Mouse (Mus musculus) activated CD4-positive, CD25-positive, alpha-beta regulatory T cell, adult 4 months (primary cell): Measurements from ENCODE around the gene Adamts4. TPM values are rescaled to one million over a fixed set of nuclear protein-coding genes. Genes with fewer than 3 reads are reported as not detected.
A peak's percentile ranks its signal among the peaks of the same experiment; 100 is the strongest.
"Not testable (repeated sequence)": the region's sequence is repeated elsewhere in the genome, so short reads cannot be mapped to it uniquely, and the experiment has no call there.

ENCODE experiments used
- ATAC-seq: one replicate; pipeline ENCODE4 v1.8.0; 2017
- polyA plus RNA-seq, 2 experiments: library from polyadenylated mRNA; unstranded; fragments of 100-300 nt; shearing (Covaris generic); gene quantifications; one replicate each; pipeline ENCODE4 v1.2.1; 2017

The Adamts4 gene
- polyA plus RNA-seq, 2 experiments from 2014 or later: 0.09 TPM; not detected in 1

DNA sequence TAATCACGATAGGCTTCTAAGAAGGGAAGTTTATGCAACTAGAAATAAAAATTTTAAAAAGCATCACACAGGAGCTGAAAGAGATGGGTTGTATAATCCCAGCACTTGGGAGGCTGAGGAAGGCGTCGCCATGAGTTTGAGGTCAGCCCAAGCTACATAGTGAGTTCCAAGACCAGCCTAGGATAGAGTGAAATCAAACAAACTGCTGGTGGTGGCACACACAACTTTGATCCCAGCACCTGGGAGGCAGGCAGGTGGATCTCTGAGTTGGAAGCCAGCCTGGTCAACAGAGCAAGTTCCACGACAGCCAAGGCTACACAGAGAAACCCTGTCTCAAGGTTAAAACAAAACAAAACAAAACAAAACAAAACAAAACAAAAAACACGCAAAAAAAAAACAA lies 17.9 kb upstream of the Adamts4 start:
- ATAC-seq: no peak

DNA sequence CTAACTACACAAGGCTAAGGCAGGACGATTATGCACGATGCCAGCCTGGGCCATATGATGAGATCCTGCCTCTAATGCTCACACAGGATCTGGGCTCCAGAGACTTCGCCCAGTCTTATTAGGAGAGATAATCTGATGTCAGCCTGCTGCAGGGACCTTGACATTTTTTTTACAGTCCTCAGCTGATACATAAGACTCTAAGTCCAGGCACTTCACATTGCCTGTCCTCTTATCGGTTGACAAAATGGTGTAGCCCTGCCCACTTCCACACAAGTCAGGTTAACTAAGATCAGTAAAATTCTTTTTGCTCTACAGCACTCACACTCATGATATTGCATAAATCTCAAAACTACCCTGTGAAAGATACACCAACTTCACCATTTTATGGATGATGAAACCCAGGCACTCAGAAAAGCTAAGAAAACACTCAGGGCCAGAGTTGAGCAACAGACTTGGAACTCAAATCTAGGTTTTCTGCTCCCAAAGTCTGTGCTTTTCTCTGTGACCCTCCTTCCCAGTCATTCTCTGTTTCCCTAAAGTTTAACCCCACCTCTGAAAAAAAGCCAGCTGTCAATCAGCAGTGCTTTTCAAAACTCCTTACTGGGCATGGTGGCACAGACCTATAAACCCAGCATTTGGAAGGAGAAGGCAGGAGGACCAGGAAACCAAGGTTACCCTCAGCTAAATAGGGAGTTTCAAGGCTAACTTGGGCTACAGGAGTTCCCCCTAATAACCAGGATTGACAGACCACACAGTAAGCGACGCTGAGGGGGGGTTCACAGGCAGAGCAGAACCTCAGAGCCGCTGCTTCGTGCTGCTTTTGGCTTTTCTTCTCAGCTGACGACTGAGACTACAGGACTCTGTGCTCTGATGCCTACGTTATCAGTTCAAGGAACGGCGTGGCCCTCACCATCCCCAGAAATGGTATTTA lies 17.2 kb upstream of the Adamts4 start:
- no peak for ATAC-seq

DNA sequence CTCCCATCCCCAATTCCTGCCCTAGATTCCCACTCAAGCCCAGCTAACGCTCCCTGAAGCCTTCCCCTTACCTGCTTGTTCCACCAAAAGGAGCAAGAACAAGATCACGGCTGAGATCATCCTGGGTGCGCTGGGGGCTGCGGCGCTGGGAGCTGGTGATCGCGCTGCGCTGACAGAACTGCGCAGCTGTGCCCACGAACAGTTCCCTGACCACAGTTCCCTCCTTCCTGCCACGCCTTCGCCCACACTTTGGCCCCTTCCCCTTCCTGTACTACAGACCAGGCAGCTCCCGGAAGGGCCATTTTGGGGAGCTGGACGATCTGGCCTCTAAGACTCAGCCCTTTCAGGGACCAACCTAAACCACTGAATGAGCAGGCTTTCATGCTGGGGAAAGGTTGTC lies 16.1 kb upstream of the Adamts4 start, which contains the start of gene Fcer1g:
Gene Fcer1g (minus strand): TSS at position 240 of the 400 bp plus-strand sequence.
- ATAC-seq: no peak

DNA sequence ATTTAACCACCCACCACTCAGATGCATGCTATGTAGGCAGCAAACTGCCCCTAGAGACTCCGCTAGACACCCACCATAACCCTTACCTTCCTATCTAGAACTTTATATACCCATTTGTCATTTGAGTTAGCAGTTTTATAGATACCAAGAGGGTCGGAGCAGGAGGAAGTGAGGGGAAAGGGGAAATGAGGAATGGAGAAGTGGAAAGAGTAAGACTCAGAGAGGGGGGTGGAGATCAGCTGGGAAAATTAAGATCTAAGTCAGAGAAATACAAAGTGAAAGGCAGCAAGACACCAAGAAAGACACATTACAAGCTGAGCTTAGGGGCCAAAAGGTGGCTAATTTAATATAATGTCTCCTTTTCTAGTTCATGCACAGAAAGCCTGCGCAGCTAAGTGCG lies 15.7 kb upstream of the Adamts4 start:
- ATAC-seq: no peak

DNA sequence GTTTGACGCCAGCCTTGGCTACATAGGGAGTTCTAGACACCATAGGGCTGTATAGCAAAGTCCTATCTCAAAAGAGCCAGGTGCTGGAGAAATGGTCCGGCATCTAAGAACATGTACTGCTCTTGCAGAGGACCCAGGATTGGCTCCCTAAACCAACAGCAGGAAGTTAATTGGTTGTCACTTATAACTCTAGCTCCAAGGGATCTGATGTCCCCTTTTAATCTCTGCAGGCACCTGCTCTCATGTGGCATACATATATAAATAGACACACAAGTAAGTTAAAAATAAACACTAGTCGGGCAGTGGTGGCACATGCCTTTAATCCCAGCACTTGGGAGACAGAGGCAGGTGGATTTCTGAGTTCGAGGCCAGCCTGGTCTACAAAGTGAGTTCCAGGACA lies 14.4 kb upstream of the Adamts4 start:
- no peak for ATAC-seq

DNA sequence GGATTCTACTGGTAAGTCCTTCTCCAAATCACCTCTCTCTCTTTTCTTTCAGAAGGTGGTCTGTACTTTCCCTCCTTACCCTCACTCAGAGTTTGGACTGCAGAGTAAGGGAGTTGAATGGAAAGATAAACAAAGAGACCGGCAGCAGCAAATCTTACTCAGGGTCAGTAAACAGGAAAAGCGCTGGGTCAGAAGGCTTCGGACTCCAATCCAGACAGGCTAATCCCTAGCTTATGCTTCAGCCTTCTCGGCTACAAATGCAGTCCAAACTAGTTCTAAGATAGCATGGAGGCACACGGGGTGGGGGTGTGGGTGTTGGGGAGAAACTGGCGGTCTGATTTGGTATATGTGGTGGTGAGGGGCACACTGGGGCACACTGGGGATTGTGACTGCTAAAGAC lies 12.8 kb upstream of the Adamts4 start:
- no peak for ATAC-seq

DNA sequence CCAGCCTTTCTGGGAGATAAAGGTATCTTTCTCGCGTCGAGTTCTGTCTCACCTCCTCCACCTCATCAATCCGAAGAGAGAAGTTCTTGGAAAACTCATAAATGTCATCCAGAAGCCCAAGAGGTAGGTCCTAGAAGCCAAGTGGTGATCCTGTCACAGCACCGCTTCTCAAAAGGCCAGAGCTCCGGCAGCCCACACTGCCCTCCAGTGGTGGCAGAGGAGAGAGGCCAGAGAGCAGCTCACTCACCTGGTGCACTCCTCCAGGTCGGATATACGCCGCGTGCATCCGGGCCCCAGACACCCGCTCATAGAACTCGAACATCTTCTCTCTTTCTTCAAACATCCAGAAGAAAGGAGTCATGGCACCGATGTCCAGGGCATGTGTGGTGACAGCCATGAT lies 11.8 kb upstream of the Adamts4 start:
- no peak for ATAC-seq

DNA sequence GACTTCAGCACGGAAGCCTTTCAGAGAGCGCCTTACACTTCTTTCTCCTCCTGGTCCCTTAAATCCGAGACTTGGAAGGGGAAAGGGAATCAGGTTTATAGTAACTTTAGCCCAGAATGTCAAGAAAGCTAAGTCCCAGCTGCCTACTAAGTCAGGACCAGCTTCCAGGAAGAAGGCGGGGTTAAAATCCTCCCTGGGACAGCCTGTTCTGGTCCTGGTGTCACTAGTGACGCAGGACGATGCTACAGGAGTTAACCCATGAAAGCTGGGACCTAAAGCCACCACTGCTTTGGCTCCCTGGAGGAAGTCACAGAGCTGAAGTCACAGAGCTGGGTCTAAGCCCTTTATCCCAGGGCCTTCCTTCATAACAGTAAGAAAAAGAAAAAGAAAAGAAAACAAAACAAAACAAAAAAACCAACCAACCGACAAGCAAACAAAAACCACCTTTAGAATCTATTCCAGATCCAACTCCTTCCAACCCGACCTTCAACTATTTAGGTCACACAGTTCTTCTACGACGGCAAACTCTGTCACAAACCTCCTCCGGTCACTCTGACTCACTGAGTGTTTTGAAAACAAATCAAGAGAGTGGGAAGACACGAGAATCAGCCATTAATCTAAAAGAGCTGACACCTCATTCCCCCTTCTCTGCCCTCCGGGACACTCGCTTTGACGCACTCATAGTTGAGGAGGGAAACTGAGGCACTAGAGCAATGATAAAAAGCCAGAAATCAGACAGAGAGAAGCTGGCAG lies 10.1 kb upstream of the Adamts4 start:
- no peak for ATAC-seq

DNA sequence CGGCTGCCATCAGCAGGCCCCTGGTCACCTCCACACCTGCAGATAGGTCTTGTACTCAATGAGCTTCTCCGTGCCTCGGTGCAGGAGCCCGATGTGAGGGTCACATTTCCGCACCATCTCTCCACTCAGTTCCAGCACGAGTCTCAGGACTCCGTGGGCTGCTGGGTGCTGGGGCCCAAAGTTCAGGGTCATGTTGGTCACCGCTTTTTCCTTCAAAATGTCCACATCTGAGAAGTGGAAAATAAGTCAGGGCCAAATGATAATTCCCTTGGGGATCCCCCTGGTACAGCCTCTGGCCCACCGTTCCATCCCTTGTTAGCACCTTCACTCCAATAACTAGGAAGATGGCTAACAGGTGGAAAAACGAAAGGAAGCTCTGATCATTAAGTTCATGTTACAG lies 9.3 kb upstream of the Adamts4 start:
- no peak for ATAC-seq

DNA sequence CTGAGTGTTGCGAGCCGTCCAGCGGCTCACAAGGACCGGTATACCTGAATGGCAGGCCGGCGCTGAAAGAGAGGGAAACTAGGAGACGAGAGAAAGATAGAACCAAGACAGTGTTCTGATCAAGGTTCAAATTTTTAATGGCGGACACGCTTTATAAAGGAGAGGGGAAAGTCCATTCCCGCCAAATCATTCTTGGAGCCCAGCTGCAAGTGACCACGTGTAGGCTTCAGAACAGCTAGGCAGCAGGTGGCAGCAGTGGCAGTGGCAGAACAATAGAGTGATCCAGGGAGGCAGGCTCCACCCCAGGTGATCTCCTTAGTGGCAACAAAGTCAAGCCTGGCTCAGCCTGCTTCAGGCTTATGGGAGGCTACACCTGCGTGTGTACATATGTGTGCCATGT lies 8.3 kb upstream of the Adamts4 start:
- ATAC-seq: not testable (repeated sequence)

DNA sequence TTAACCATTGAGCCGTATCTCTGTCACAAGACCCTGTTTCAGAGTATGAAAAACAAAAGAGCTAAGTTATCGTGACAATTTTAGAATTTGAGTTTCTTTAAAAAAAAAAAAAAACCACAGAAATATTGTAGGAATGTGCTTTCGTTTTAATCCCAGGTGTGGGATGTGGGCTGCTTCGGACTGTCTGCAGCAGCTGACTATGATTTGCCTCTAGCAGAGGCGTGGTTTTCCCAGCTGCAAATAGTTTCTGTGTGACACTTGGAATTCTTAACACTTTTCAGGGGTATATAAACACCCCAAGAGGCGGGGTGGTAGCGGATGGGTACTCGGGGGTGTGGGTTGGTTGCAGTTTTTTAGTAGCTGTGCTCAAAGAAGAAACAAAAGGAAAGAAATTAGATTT lies 4.9 kb upstream of the Adamts4 start:
- ATAC-seq: no peak

DNA sequence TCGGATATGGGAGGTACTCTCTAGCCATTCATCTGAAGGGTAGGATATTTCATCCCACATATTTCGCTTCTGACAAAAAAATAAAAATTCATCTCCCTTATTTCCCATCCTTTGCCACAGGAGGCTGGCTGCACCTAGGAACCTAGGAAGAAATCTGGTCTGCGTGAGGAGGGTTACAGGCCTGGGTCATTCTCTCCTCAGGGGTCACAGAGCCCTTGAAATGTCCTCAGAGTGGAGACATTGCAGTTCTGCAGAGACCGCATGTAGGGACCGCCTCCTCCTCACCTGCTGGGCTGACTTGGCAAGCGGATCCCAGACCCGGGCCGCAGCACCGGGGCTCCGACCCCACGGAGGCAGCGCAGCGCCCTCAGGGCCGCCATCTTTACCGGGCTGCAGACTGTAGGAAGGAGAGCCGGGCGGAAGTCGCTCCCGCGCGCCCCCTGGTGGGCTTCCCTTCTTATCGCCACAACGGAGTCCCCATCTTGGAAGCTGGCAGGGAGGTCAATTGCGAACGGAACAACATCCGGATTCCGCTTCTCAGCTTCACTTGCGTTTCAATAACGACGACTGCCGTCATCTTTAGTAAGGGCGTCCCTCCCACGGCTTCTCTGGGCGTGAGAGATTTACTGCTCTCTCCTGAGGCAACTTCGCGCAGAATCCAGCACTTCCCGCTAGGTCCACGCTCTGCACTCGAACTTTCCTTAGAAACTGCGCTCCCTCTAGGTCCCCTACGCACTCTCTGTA lies 3.3 kb upstream of the Adamts4 start:
- ATAC-seq: peak; percentile 98

DNA sequence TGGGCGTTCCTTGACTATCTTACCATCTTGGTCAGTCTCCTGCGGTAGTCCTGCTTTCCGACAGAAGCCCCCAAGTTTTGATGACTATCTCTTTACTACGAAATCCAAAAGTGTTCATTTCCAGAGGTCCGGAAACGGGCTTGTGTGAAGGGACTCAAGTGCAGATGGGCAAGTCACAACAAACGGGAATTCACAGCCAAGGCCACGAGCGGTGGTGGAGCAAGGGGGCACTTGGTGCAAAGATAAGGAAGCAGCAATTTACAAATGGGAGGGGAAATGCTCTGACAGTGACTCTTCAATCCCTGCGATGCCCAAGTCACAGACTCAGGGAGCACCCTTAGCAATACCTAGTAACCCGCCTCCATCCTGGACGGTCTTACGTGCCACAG lies 2.8 kb upstream of the Adamts4 start:
- ATAC-seq: no peak

DNA sequence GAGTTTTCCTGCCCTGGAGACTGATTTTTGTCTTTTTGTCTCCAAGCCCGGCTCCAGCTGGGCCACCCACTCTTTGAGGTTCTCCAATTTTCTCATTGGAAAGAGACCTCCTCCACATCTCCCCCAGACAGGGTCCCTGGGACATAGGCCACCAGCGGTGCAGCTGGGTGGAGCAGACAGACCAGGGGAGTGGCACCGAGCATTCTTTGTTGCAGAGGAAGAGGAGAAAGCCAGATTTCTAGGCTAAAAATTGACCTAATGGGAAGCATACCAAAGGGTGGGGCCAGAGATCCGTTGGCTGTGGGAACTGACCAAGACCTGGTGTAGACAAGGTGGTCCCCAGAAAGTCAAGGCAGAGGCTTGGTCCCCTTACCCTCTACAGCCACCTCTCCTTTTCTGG lies 2.3 kb upstream of the Adamts4 start:
- no peak for ATAC-seq

DNA sequence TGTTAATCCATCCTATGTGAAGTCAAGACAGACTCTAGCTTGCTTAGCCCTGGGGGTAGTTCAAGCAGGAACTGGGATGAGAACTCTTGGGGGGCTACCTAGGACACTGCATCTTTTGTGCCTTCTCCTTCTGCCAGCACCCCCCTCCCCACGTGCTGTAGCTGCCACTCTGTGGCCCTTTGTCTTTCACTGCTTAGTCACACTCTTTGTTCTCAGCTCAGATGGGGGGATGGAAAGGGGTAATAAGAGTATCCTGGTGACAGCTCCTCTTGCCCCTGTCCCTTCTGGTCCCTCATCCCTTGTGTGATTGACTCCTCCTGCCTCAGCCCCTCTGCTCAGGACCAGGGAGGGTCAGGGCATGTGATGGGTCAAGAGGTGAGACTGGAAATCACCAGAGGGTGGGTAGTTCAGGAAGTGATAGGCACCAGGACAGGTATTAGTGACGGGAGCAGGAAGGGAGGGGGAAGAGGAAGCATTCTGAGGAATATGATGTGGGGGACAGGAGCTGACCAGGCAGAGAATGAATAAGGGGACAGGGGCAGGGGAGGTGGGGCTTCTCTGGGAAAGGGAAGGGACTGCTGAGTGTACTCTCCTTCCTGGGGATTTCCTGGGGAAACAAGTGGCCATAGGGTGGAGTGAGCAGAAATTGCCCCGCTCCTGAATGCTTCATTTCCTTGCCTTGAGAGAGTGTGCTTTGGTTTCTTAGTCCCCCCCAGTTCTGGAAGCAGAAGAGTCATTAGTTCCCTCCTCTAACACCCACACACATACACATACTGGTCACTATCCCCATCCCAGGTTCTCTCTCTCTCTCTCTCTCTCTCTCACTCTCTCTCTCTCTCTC lies 1.6 kb upstream of the Adamts4 start:
- ATAC-seq: no peak

DNA sequence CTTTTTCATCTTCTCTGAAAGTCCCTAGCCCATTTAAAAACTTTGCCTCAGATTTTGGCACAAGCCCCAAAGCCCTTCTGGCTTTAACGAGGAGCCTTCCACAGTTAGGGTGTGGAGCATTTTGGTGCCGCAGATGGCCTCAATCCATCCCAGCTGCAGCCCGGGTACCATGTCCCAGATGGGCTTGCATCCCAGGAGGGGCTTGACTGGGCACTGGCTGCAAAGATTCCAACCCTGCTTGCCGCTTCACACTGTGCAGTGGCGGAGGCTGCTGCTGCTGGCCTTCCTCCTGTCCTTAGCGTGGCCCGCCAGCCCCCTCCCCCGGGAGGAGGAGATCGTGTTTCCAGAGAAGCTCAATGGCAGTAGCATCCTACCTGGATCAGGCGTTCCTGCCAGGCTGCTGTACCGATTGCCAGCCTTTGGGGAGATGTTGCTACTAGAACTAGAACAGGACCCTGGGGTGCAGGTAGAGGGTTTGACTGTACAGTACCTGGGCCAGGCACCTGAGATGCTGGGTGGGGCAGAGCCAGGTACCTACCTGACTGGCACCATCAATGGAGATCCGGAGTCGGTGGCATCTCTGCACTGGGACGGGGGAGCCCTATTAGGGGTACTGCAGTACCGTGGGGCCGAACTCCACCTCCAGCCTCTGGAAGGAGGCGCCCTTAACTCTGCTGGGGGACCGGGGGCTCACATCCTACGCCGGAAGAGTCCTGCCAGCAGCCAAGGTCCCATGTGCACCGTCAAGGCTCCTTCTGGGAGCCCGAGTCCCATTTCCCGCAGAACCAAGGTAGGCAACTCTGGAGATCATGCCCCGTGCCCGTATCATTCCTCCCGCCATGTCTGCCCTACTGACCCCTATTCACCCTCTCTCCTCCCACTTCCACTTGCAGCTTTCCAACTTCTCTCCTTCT lies 716 bp downstream of the Adamts4 start, which contains the start of gene Ndufs2:
Gene Ndufs2 (minus strand): TSS at position 709 of the 914 bp plus-strand sequence.
- ATAC-seq: no peak

DNA sequence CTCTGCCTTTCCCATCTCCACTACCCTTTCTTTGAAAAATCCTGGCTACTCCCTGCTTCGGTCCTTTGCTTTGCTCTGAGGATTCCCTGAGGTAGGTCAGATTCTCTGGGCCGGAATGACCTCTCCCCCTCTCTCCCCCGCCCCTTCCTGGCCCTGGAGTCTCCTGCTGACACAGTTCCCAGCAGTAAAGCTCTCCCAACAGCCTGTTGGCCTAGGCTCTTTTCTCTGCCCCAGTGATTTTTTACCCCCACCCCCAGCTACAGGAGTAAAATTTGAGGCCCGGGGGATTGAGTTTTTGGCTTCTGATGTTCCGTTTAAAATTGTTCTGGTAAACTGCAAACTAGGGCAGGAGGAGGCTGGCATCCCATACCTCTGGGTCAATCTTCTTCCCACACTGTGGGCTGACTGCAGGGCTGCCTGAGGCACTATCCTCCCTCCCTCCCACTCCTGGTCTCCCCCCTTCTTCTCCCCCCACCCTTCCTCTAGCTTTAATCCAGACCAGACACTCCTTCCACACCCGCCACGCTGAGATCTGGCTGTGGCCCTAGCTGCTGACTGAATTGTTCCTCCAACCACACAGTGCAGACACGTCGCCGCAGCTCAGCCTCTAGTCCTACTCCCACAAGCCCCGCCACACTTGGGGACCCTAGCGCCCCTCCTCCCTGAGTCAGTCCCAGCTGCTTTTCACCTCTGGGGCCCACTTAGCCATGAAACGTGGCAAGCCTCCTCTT lies 1.5 kb downstream of the Adamts4 start:
- no peak for ATAC-seq

DNA sequence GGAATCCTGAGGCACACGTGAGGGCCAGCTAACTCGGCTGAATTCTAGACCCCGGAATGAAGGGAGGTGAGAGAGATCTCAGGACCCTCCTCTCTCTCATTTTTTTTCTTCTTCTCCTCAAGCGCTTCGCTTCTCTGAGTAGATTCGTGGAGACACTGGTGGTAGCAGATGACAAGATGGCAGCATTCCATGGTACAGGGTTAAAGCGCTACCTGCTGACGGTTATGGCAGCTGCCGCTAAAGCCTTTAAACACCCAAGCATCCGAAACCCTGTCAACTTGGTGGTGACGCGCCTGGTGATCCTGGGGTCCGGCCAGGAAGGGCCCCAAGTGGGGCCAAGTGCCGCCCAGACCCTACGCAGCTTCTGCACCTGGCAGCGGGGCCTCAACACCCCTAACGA lies 2.2 kb downstream of the Adamts4 start:
- no peak for ATAC-seq

DNA sequence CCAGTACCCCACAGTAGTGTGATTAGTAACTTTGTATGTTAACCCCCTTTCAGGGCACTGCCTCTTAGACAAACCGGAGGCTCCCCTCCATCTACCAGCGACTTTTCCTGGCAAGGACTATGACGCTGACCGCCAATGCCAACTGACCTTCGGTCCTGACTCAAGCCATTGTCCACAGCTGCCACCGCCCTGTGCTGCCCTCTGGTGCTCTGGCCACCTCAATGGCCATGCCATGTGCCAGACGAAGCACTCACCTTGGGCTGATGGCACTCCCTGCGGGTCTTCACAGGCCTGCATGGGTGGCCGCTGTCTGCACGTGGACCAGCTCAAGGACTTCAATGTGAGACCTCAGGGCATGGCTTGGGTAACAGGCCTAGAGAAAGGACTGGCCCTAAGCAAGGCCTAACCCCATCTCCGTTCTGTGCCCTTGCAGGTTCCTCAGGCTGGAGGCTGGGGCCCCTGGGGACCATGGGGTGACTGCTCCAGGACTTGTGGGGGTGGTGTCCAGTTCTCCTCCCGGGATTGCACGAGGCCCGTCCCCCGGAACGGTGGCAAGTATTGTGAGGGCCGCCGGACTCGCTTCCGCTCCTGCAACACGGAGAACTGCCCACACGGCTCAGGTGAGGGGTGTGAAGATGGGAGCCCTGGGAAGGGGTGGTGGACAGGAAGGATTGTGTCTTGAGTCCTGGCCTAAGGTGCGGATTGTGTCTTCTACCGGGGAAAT lies 6.0 kb downstream of the Adamts4 start:
- no peak for ATAC-seq
